Mouse (Mus musculus) adrenal gland (tissue): ENCODE measurements around the gene Zfyve9.
"Not testable (repeated sequence)": the region's sequence is repeated elsewhere in the genome, so short reads cannot be mapped to it uniquely, and the experiment has no call there.

Experiments
- intact Hi-C: fragments of 180-260 bp; cut with DNase I; formaldehyde crosslinking; loops from one replicate; pipeline ENCODE4 v1.15.1; 2025

Gene Zfyve9

GRCm38 (mm10) chr4:108730450-108730849 is 50.1 kb downstream of the Zfyve9 start:
- intact Hi-C loops: no loop called here

- intact Hi-C loops: no loop called here
These were observed 56.5 kb downstream of the Zfyve9 start for GRCm38 (mm10) chr4:108724102-108724501.

DNA sequence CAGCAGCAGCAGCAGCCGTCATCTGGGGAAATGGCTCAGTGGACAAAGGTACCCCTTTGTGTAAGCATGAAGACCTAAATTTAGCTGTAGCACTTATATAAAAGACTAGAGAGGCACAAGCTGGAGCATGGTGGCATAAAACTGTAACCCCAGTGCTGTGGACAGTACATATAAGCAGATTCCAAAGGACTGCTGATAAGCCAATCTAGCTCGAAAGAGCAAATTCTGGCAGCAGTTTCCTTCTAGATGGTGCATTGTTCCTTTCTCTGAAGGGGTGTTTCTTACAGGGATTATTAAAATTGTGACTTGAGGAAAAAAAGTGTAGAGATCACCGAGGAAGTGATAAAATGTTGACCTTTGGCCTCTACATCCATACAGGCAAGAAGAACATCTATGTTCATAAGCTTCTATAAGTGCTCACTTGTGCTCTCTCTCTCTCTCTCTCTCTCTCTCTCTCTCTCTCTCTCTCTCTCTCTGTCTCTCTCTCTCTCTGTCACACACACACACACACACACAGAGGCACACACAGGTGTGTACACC is 59.3 kb downstream of the Zfyve9 start:
- intact Hi-C loops: no loop called here

GRCm38 (mm10) chr4:108719349-108719748 is 61.2 kb downstream of the Zfyve9 start, which contains the start of gene 3110021N24Rik:
Gene 3110021N24Rik, plus strand, starts transcription at chr4:108719649.
- intact Hi-C loops: no loop called here

DNA sequence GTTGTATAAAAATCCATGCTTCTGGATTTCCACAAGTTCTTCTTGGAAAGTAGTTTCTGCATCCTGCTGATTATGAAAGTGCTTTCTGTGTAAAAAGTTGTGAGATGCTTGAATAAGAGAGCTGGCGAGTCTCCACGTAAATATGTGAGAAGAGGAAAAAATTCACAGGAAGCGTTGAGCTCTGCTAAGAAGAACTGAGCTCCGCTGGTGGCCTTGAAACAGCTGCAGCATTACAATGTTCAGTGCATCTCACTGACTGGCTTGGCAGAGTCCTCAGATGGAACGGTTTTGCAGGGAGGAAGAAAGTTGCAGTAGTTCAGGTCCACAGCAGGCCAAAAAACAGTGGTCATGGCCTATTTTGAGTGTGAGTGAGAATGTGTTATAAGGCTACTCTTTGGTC is 72.4 kb downstream of the Zfyve9 start:
- intact Hi-C loops: no loop called here

DNA sequence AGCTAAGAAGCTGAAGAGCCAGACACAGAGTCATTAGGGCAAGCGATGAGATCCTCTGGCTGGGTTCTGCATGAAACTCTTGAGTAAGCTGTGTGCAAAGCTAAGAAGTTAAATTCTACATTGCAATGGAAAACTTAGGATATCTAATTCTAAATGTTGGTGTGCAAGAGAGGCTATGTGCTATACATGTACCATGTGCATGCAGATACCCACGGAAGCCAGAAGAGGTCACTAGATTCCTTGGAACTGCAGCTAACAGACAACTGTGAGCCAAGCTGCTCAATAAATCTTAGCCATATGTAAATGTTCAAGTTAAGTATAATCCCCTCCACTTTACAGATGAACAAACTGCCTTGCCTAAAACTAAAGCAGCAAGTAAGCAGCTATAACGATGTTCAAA is 83.7 kb downstream of the Zfyve9 start:
- intact Hi-C loops: loop anchor here (5.0 kb wide), 2 partner anchors 85 to 280 kb away; partner anchors contain the start of gene Zfyve9

GRCm38 (mm10) chr4:108691469-108691868 is 89.1 kb downstream of the Zfyve9 start:
- intact Hi-C loops: no loop called here

GRCm38 (mm10) chr4:108690479-108690878 is 90.1 kb downstream of the Zfyve9 start:
- intact Hi-C loops: no loop called here

- intact Hi-C loops: not testable (repeated sequence)
These were observed 93.5 kb downstream of the Zfyve9 start for GRCm38 (mm10) chr4:108687098-108687497.

DNA sequence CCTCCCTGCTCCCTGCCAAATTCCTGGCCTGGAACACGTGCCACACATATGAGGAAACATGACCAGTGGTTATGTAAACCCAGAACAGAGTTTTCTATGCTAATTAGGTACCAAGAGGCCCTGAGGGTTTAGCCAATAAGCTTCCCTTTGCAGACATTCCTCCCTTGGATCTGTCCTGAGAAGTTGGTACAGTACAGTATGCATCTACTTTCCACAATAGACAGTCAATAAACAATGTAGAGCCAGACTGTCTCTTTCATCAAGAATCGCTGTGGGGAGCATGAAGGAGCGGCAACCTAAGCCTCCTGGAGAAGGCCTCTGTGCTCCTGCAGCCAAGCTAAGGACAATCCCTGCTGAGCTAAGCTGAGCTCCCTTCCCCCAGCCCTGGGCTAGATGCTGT is 94.4 kb downstream of the Zfyve9 start:
- intact Hi-C loops: no loop called here

- intact Hi-C loops: no loop called here
These were observed 116.2 kb downstream of the Zfyve9 start for GRCm38 (mm10) chr4:108664407-108664806.

DNA sequence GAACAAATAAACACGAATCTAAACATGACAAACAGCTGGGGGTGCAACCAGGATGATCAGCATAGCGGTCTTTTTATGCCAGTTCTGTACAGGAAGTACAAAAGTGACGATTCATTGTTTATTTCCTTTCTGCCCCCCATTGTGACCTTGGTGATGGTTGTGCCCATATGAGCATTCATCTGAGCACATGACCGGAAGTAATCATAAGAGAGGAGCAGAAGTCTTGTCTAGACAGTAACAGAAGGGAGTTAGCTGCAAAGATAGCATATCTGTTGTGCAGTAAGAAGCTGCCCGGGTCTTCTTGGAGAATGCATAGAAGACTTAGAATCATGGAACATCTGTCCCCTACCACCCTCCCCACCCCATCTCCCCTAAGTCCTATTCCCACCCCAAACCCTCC is 141.8 kb downstream of the Zfyve9 start:
- intact Hi-C loops: no loop called here

DNA sequence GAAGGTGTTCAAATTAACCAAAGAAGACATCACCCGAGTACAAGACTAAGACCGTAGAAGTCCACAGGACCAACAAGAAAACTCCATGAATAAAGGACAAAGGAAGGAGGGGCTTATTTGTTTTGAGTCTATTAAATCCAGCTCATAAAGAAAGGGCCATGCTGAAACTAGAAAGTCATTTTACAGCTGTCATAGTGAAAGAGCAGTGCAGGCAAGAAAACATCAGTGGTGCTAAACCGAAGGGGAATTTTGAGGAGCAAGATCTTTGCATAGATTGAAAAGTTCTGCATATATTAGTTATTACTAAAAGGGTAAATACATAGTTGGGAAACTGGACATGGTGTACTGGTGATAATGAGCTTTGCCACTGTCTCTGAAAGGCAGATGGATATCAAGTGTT is 142.9 kb downstream of the Zfyve9 start:
- intact Hi-C loops: no loop called here

- intact Hi-C loops: no loop called here
These were observed 145.5 kb downstream of the Zfyve9 start for GRCm38 (mm10) chr4:108635101-108635500.

- intact Hi-C loops: no loop called here
These were observed 145.9 kb downstream of the Zfyve9 start for GRCm38 (mm10) chr4:108634696-108635095.

DNA sequence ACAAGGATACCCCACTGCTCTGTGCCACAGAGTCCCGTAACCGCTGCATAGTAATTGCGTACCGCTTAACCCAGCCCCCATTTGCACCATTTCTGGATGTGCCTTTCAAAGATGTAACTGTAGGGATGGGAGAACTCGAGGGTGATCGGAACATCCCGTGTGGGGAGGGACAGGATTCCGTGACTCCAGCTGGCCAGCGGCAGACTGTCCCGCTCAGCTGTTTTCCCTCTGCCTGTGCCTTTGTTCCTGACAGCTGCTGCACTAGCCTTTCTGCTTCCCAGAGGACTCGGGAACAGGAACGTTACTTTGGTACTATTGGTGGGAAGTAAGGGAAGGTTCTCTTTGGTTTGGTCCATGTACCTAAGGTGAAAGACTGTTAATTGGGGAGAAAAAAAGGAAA is 146.9 kb downstream of the Zfyve9 start:
- intact Hi-C loops: no loop called here

GRCm38 (mm10) chr4:108631616-108632015 is 149.0 kb downstream of the Zfyve9 start:
- intact Hi-C loops: no loop called here

DNA sequence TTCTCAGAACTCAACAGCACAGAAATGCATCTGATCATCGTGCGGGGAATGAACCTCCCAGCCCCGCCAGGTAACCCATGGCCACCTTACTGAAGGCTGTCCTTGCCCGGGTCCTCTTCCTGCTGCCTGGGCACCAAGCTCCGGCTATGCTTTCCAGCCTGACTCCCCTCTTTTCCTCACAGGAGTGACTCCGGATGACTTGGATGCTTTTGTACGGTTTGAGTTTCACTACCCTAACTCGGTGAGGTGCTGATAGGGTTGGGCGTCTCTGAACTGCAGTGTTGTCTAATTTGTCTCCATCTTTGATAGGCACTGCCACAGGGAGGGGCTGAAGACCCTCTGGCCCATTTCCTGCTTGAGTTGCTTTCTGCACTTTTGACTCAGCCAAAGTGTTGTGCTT is 150.5 kb downstream of the Zfyve9 start:
- intact Hi-C loops: no loop called here

GRCm38 (mm10) chr4:108629363-108629880 is 151.2 kb downstream of the Zfyve9 start:
- intact Hi-C loops: no loop called here

DNA sequence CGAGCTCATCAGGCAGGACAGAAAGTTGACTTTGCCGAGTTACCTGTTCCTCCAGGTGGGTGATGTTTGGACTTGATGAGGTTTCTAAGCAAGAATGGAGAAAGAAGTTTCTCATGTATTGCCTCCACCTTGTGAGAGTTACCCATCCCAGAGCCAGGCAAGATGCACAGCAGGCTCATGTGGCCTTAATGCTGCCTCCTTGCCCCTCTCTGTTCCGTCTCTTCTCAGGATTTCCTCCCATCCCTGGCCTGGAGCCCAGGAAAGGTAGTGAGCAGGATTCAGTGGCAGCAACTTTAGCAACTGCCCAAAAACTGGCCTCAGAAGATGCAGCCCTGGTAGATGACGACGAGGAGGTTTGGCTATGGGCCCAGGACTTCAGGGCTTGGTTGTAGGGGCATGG is 153.5 kb downstream of the Zfyve9 start:
- intact Hi-C loops: no loop called here

DNA sequence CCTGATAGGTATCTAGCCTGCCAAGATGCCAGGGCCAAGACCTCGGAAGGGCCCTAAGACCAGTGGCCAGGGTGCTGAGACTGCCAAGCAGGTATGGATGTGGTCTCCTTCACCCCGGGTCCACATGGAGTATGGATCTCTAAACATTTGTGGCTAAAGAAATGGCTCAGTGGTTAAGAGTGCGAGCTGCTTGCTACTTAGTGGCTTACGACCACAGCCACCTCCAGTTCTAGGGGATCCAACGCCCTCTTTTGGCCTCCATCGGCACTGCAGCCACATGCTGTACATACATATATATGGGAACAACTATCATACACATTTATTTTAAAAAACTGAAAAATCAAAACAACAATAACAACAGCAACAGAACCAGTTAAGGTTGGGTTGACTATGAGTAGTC is 159.1 kb downstream of the Zfyve9 start:
- intact Hi-C loops: no loop called here

DNA sequence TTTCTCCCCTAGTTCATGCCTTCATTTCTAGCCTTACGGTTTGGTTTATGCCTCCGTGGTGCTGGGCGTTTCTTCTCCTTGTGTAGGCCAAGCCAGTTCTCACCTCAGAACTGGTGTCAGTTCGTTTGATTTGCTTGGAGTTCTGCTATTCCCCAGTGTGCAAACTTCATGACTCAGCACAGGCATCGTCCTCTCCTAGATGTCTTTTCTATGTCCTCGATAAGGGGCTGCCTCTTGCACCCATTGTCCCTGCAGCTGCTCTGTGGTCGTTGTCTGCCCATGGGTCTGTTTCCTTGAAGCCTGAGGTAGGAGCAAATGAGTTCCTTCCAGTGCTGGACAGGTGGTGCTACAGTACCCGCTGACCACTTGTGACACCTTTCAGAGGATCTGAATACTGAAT is 160.1 kb downstream of the Zfyve9 start:
- intact Hi-C loops: no loop called here

GRCm38 (mm10) chr4:108619587-108620341 is 160.8 kb downstream of the Zfyve9 start, which contains the start of gene Cc2d1b:
Gene Cc2d1b, plus strand, starts transcription at chr4:108619940.
- intact Hi-C loops: loop anchor here (5.0 kb wide), 1 partner anchor 42 kb away; the partner anchor contains the start of genes Orc1 and Prpf38a
